Mouse (Mus musculus) thymus, postnatal 36 days (tissue): Measurements from ENCODE around the gene Smg6.
A peak's percentile ranks its signal among the peaks of the same experiment; 100 is the strongest.

Experiments used
- DNase-seq, 2 experiments: peaks; one replicate each; pipeline ENCODE4 v3.0.0; 2022; ENCODE audit warnings: mixed read lengths in 2 of 2

Gene Smg6

DNA sequence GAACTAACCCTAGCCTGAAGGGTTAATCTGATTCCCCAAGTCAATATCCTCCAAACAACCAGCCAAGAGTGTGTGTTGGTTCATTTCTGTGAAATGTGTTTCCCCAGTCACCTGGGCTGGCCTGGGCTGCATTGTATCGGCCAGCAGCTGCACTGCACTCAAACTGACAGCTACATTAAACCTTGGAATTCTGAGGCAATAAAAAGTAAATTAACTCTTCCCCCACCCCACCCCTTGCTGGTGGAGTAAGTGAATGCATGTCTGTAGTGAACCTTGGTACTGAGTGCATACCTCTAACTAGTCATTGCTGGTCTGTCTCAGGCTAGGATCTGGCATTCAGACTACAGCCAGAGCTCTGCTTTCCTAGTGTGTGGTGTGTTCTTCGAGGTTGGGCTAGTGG is 124.2 kb downstream of the Smg6 start:
- DNase-seq = no peak

DNA sequence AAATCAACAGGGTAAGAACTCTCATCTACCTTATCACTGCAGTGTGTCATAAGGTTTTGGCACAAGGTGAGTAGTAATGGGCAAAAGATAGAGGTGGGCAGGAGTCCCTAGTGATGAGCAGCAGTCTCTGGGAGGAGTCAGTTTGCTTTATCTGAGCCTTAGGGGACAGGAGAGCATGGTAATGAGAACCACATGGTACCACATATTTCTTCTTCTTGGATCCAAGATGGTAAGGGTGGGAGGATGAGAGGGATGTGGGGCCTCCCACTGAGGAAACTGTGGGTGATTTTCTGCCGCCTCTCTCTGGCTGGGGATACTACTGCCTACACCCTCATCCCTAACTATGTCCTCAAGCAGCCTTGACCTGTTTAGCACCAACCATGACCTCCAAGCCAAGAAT is 125.6 kb downstream of the Smg6 start:
- no peak for DNase-seq

DNA sequence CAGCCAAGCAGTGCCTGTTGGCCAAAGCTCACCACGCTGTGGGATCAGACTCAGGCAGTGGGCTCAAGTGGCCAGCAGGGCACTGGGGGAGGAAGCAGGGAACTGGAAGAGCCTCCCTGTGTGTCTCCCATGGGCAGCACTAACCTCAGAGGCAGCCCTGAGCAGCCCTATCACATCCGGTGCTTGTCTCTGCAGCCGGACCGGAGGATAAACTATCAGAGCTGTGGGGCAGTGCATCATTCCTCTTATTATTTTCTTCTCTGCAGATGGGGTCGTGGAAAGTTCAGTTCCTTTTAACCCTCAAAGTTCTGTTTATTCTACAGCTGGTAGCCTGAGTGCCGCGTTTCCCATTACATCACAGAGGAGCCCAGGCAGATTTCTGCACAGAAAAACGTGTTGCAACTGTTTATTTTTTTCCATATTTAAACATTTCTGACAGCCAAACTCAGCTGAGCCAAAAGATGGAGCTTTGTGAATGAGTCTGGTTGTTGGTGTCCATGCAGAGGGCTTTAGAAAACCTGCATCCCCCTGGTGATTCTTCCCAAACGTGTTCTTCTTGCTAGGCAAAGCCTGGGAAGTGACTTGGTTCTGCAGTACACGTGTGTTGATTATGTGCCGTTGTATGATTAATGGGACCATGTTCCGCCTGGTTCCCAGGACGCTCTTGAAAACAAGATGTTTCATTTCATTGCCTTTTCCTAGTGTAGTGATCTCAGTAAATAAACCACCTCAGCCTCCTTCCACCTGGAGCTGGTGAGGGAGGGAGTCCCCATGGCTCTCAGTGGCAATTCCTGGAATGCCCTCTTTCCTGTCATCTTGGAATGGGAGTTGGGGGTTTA is 126.3 kb downstream of the Smg6 start:
- DNase-seq = no peak

DNA sequence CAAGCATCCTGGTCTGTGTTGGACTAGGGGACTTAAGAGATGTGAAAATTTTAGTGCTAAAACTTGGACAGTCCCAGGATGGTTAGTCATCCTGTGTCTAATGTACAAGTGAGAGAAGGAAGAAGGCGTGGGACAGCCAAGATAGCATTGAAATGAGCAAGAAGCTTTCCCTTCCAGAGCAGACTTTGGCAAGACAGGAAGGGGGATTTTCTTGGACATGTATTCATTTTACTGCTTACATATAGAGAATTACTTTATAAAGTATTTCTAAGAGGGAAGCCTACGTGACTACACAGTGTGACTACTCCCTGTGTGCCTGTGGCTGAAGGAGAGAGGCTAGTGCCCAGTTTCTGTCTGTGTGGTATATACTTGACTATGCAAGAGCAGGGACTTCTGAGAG is 127.4 kb downstream of the Smg6 start:
- no peak for DNase-seq

DNA sequence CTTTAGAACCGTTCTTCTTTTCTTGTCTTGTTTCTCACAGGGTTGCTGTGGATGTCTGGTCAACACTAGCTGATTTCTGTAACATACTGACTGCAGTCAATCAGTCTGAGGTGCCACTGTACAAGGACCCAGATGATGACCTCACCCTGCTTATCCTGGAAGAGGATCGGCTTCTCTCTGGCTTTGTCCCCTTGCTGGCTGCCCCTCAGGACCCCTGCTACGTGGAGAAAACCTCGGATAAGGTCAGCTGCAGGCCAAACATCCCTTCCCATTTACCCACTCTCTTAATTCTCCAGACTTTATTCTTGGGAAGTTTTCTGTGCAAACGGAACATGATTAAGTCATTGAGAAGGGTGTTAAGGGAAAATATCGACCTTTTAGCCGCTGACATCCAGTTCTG is 128.1 kb downstream of the Smg6 start:
- no peak for DNase-seq

DNA sequence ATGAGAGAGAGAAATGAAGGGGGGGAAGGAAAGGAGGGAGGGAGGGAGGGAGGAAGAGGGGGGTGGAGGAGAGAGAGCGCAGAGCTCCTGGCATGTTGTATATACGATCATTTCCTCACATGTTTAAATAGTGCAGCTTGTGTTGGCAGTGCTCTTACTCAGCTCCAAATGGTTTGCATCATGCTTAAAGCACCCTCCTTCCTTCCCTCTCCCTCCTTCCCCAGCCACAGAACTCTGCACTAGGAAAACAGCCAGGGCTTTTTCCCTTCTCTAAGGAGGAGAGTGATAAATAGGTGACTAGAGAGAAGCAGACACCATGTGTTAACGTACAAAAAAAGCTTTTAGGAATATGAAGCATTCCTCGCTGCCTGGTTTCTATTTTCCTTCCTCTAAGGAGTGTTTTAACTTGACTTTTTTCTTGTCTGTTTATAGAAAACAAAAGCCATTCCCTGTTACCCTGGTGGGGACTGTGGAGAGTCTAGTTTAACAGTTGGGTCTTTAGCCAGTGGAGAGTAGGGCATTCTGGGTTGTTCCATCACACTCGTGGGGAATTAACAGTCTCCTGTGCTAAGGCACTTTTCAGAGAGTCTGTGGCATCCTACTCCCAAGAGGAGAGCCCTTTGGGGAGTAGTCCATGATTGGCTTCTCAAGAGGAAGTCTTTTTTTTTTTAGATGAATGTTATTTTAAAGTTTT is 128.7 kb downstream of the Smg6 start:
- DNase-seq = no peak

DNA sequence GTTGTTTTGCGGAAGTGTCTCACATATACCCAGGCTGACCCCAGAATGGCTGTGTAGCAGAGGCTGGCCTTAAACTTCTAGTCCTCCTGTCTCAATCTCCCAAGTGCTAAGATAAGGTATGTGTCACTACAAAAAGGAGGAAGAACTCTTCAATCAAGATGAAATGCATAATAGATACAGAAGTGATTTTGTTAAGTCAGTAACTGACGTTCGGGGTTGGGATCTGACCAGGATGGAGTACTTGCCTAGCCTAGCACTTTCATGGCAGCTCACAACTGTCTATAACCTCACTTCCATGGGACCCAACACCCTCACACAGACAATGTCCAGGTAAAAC is 129.2 kb downstream of the Smg6 start:
- DNase-seq = no peak

DNA sequence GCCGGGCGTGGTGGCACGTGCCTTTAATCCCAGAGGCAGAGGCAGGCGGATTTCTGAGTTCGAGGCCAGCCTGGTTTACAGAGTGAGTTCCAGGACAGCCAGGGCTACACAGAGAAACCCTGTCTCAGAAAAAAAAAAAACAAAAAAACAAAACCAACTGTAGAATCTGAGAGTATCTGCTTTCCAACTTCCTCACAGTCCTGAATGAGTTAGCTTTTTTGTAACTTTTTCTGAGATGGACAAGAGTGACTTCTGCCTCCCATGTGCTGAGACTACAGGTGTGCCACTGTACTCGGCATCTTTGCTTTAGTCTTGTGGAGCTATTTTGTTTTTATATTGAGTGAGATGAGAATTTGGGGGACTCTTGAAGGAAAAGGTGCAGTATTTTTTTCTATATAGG is 137.0 kb downstream of the Smg6 start:
- no peak for DNase-seq

DNA sequence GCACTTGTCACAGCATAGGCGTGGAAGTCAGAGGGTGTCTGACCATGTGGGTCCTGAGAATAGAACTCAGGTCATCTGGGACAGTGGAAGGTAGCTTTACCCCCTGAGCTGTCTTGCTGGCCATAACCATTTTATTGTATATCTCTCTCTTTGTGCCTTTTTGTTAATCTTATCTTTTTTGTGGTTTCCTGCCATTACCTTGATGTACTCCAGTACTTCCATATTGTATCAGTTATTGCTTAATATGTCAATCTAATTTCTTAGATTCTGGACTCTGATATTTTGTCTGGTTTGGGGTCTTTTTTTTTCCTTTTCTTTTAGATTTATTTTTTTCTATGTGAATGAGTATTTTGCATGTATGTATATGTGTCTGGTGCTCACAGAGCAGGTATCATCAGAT is 138.6 kb downstream of the Smg6 start:
- no peak for DNase-seq

DNA sequence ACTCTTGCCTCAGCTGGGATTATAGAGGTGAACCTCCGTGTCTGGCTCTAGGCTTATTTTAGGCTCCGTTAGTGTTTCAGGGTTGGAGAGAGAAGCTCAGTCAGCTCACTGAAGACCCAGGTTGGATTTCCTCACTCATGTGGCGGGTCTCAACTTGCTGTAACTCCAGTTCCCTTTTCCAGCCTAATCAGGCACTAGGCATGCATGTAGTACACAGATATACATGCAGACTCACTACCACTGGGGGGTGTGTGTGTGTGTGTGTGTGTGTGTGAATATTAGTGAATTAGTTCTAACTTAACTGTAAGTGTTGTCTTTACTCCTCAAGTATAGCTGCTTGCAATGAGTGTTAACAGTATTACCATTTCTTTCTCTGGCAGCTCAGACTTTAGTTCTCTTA is 145.7 kb downstream of the Smg6 start:
- no peak for DNase-seq

DNA sequence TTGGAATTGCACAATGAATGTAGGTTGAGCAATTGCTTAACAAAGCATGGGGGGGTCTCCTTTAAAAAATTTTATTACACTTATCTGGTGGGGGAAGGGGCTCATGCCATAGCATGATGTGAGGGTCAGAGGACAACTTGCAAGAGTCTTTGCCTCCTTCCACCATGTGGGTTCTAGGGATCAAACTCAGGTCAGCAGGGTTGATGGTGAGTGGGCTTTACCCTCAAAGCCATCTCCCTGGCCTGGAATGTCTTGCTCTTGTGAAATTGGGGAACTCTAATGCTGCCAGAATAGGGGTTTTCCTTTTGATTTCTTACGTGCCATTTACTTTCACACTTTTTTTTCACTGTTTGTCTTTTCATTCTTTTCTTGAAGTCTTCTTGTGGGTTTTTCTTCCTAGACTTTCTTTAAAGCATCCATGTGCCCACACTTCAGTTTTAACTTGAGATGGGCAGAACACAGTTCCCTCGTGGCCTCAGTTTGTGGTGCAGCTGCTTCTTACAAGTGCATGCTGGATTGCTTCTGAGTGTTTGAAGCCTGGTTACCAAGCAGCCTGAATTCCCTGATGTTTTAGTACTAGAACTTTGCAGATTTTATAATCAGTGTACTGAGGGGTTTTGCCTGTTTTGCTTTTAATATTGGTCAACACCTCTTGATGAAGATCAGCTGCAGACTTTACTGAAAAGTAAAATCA is 147.5 kb downstream of the Smg6 start:
- DNase-seq = no peak

DNA sequence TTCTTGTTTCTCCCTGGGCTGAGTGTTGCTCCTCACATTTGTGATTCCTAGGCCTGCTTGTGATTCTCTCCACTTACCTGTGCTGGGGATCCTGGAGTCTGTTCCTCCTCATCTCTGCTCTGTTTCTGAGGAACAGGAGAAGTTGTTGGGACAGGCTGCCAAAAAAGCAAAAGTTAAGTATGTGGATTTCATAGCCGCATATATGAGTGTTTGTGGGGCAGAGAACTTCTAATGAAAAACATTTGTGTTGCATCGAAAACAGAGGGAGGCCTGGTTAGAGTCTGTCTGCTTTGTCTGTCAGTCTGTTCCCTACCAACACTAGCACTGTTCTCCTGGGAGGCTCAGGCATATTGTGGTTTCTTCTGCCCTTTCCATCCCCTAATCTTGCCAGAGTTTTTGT is 148.1 kb downstream of the Smg6 start:
- no peak for DNase-seq

DNA sequence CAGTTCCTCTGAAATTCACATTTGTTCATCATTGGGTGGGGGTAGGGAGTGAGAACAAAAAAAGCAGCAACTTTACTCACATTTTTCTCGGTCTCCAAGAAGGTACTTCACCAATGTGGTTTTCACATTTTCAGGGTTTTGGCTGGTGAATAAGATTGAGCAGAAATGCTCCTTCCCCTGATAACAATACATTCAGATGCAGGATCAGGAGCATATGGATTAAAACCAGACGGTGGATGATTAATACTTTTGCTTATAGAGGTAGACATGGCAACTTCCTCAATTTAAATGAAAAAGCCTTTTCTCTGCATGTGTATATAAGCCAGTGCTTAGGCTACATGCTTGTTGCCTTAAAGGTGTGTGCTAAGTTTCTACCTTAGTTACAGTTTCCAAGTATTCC is 148.9 kb downstream of the Smg6 start:
- no peak for DNase-seq

DNA sequence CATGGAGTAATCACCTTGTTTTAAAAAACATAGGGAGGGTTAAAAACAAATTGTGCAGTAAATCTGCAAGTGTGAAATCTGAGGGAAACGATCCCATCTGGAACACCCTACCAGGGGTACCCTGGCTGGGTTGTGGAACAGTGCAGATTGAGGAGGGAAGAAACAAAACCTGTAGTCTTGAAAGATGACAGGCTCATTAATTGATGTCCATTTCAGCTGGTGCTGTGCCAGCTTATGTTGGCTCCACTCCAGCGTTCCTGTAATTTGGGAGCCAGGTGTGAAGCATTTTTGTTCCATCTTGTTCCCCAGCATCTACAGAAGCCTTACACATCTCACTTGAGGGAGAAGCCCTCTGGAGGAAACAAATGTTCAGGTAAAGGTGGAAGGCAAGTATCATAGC is 153.0 kb downstream of the Smg6 start:
- DNase-seq = no peak

DNA sequence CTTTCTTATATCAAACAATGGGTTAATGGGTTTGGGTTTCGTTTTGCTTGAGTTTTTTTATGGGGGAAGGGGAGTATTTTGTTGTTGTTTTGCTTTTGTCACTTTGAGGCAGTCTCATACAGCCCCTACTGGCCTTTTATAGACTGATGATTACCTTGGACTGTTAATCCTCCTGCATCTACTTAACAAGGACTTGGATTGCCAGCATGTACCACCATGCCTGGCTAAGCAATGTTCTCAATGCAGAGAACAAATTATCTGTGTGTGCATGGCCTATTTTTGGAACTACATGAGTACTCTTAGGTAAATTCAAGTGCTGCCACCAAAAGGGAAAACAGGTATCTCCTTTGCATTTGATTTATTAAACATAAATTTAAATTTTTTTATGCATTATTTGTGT is 157.4 kb downstream of the Smg6 start:
- no peak for DNase-seq

DNA sequence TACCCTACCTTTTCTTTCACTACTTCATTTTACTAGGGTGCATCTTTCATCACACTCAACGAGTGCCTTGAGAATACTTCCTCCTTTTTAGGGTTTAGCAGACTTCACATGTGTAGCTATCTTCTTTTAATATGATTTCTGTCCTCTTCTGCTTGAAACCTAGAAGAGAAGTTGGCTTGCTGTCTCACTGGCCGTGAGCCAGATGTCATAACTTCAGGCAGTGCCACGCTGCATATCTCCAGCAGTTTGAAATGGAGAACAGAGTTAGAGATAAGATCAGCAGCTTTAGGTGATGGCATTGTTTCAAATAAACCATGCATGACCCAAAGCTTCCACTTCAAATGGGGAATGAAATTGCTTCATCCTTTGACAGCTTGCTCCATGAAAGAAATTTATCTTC is 166.5 kb downstream of the Smg6 start:
- DNase-seq = no peak

DNA sequence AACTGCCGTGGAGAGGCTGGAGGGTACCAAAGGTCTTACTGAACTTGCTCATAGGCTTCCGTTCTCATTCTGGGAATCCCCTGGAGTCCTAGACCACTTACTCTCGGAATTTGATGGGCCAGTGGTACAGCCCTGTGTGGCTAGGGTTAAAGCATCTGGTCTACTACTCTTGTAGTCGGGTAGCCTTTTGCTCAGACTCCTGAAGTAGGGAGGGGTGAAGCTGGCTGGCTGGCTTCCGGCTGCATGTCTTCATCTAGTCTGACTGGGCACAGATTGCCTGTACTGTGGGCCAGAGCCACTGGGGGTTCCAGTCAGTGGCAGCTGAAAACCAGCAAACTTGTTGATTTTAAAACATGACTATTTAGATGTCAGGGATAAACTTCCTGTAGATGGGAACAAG is 167.0 kb downstream of the Smg6 start:
- DNase-seq = peak in 1 of 2 experiments; percentile 10

DNA sequence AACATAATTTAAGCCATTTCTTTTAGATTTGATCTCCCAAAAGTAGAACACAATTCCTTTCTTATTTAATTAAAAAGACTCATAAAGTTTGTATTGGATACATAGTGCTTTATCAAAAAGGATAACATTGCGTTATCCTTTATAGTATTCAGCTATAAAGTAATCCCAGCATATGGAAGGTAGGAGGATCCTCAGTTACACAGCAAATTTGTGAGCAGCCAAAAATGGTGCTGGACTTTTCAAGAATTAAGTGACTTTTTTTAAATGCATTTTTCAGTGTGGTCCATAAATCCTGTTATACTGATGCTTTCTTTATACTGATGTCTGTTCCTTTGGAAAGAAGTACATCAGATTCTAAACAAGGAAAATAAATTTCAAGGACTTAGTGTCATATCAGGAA is 169.1 kb downstream of the Smg6 start:
- no peak for DNase-seq

DNA sequence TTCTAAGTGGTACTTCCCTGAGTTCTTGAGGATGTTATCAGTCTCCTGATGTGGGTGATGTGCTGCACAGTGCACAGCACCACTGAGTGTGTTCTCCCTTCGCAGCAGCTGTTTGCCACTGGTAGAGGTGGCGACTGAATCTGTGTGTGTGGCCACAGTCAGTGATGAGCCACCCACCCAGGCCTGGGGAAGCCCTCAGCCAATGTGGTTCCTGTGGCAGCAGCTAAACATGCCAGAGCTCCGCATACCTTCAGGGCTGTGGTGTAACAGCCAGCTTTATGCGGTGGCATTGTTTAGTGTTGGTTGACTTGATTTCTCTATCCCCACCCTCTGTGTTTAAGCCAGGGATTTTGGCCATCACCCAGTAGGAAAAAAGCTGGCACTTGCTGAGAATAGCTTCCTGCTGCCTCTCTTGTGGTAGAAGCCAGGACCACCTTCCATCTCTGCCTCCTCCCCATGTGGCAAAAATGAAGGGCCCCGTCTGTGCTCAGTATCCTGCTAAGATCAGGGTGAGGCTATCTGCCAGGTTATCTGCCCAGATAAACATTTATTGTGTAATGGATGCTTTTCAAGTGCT is 177.2 kb downstream of the Smg6 start:
- no peak for DNase-seq

DNA sequence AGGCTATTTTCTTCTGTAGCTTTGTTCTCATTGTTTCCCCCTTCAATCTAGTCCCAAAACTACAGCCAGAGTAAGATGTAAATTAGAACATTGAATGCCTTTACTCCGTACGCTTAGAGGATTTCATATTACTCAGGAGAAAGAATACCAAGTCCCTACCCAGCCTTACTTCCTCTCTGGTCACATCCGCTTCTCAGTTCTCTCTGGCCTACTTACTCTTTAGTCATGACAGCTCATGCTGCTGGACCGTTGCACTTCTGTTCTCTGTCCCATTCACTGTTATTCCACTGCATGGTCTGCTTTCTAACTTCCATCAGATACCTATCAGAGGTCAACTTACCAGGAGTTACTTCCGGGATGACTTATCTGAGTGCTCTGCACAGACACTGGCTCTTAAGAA is 181.0 kb downstream of the Smg6 start:
- no peak for DNase-seq

DNA sequence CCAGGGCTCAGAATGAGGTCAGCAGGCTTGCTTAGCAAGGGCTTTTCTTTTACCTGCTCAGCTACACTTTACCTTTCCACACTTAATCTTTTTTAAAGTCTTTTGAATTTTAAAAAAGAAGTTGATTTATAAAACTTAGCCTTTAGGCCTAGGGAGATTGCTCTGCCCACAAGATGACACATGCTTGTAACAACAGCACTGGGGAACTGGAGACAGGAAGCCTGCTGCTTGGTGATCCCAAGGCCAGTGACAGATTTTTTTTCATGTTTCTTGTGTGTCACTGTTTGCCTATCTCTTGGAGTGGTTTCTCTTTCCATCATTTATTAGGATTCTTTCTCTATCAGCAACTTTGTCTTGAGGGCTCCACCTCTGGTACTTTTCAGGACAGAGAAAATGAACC is 183.3 kb downstream of the Smg6 start:
- DNase-seq = no peak

DNA sequence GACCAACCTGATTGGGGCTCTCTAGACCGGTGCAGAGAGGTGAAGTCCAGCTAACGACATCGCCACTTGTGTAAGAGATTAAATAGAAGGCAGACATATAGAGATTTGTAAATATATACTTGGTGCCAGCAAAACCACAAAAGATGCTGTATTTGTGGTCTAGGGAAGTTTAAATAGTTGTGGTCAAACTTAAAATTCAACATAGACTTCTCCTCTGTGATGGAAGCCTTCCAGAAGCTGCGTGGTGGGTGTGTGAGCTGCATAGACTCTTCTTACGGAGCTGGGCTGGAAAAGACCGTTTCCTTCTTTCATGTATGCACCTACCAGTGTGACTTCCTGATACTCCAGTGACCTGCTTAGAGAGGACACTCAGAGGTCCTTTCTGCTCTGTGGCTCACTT is 190.8 kb downstream of the Smg6 start:
- no peak for DNase-seq

DNA sequence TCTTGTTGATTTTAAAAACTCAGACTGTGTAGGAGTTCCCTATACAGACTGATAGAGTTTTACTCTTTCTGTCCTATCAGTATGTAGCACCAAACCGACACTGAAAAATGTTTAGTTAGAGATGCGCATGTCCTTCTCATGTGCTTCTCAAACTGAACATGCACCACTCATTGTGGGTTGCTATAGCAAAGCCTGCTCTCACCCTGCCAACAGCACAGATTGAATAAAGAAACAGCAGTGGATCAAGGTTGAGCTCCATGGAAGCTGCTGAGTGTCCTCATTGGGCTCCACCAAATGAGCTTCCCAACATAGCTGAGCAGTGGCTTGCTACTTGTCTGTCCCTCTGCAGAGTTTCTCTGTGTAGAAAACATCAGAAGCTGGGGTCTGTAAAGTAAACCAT is 192.5 kb downstream of the Smg6 start:
- no peak for DNase-seq

DNA sequence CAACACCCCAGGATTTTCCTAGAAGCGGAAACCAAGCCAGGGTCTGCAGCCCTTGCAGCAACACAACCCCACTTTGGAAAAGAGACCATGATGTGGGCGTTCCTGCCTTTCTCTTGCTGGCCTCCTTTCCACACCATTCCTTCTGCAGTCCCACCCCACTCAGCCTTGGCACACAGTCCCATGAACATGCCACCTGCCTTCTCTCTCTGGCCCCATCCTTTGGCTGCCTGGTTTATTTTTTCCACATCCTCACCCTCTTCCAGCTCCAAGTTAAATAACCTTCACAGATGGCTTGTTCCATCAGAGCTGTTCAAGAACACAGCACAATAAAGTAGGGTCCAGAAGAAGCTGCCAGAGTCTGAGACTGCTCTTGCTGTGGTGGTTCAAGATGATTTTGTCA is 193.7 kb downstream of the Smg6 start:
- DNase-seq = no peak
